Comparison of ENCODE assay signal across 10 mouse cellular contexts in genomic region chr8:124140868-124141431, GRCm38 (mm10).
DNase-seq lines count a peak whose midpoint lies in the region; ATAC-seq and TF ChIP-seq lines count a peak whose summit lies in the region.
"Had no signal": no experiment of that assay in that cellular context is flagged by ENCODE, and none has a peak within 500 bp of the region (broad histone marks: within the 10 kb centered on the region; RNA-seq: fewer than 3 reads in every experiment).

No protein-coding gene starts in this region.

- H3K36me3 ChIP-seq in kidney, postnatal 0 days (ENCODE audit: insufficient read depth, low read length) = no peaks in the 10 kb centered on the region
- H3K36me3 ChIP-seq in forebrain, embryonic 13.5 days (ENCODE audit: poor library complexity, severe bottlenecking) = no peaks in the 10 kb centered on the region
- no peaks in the 10 kb centered on the region for H3K36me3 ChIP-seq in midbrain, embryonic 13.5 days
- H3K36me3 ChIP-seq: heart, embryonic 15.5 days had no signal

- H3K9me3 ChIP-seq in kidney, postnatal 0 days (replicated peaks; ENCODE audit: low read length) = no peaks in the 10 kb centered on the region
- no peaks in the 10 kb centered on the region for H3K9me3 ChIP-seq in forebrain, embryonic 13.5 days (replicated peaks)
- no peaks in the 10 kb centered on the region for H3K9me3 ChIP-seq in midbrain, embryonic 13.5 days
- H3K9me3 ChIP-seq: heart, embryonic 15.5 days had no signal

- DNase-seq in kidney, postnatal 0 days (ENCODE audit: low spot score) = no peak
- DNase-seq in kidney, postnatal 14 days = no peak
- DNase-seq in cerebellum, postnatal 4 days (ENCODE audit: low spot score in 2 of 2) = peak; percentile 18 to 36
- DNase-seq in heart, postnatal 4 days = no peak
- DNase-seq in liver = no peak
- DNase-seq: layer of hippocampus, postnatal 36 days had no signal

- WGBS in kidney, postnatal 0 days = 43% methylated on average over 20 of the region's 20 CpGs
- WGBS in forebrain, embryonic 13.5 days = 4% methylated on average over 20 of the region's 20 CpGs
- 17% methylated on average over 20 of the region's 20 CpGs for WGBS in midbrain, embryonic 13.5 days

- H3K27ac ChIP-seq in kidney, postnatal 0 days = no peak overlapping the region
- H3K27ac ChIP-seq in forebrain, embryonic 13.5 days = peak overlapping the region; percentile 88
- peak overlapping the region; percentile 73 for H3K27ac ChIP-seq in midbrain, embryonic 13.5 days
- H3K27ac ChIP-seq: heart, embryonic 15.5 days had no signal

- peaks cover 14% of the 10 kb centered on the region for H3K4me1 ChIP-seq in kidney, postnatal 0 days (replicated peaks; ENCODE audit: insufficient read depth, low read length)
- H3K4me1 ChIP-seq in forebrain, embryonic 13.5 days = peaks cover 48% of the 10 kb centered on the region
- peaks cover 57% of the 10 kb centered on the region for H3K4me1 ChIP-seq in midbrain, embryonic 13.5 days (replicated peaks)

- H3K27me3 ChIP-seq in kidney, postnatal 0 days (ENCODE audit: insufficient read depth, low read length) = no peaks in the 10 kb centered on the region
- peaks cover 53% of the 10 kb centered on the region for H3K27me3 ChIP-seq in forebrain, embryonic 13.5 days
- no peaks in the 10 kb centered on the region for H3K27me3 ChIP-seq in midbrain, embryonic 13.5 days
- H3K27me3 ChIP-seq: heart, embryonic 15.5 days had no signal

- H3K9ac ChIP-seq in kidney, postnatal 0 days (ENCODE audit: low read depth, low read length) = no peak overlapping the region
- H3K9ac ChIP-seq in forebrain, embryonic 13.5 days = peak overlapping the region; percentile 48
- no peak overlapping the region for H3K9ac ChIP-seq in midbrain, embryonic 13.5 days (replicated peaks)
- H3K9ac ChIP-seq: heart, embryonic 15.5 days had no signal

- H3K4me2 ChIP-seq in kidney, postnatal 0 days (ENCODE audit: low read length) = peak overlapping the region; percentile 10
- peak overlapping the region; percentile 47 for H3K4me2 ChIP-seq in forebrain, embryonic 13.5 days
- peak overlapping the region; percentile 22 for H3K4me2 ChIP-seq in midbrain, embryonic 13.5 days (replicated peaks)
- H3K4me2 ChIP-seq: heart, embryonic 15.5 days had no signal

- H3K4me3 ChIP-seq in kidney, postnatal 0 days (replicated peaks; ENCODE audit: low read depth, low read length) = no peak overlapping the region
- peak overlapping the region; percentile 3; the same call in 1 of the 2 replicates for H3K4me3 ChIP-seq in forebrain, embryonic 13.5 days
- H3K4me3 ChIP-seq in midbrain, embryonic 13.5 days (replicated peaks) = no peak overlapping the region
- H3K4me3 ChIP-seq: heart, embryonic 15.5 days had no signal

- no peak for ATAC-seq in kidney, postnatal 0 days (replicated peaks; ENCODE audit: low FRiP score, low read depth)
- ATAC-seq in forebrain, embryonic 13.5 days = peak; percentile 67
- ATAC-seq in midbrain, embryonic 13.5 days = peak; percentile 76
- no peak for ATAC-seq in erythroid progenitor cell, adult 5-6 weeks (replicated peaks; ENCODE audit: low FRiP score, poor library complexity, severe bottlenecking)

- no peak for TF ChIP-seq CTCF in kidney, postnatal 0 days (IDR thresholded peaks at IDR 0.05; ENCODE audit: low read depth)

Comparison
In these comparisons a context has a peak if more than half of its experiments do, and no peak if none do; other contexts are left out.
1. ATAC-seq: peak in forebrain, embryonic 13.5 days (single experiment) and midbrain, embryonic 13.5 days (single experiment); none in kidney, postnatal 0 days (single experiment) and erythroid progenitor cell, adult 5-6 weeks (single experiment).
2. DNase-seq: peak in cerebellum, postnatal 4 days (2 of 2); none in kidney, postnatal 0 days (single experiment), kidney, postnatal 14 days (single experiment), heart, postnatal 4 days (single experiment) and liver (single experiment).
3. Peak in every context shown above with its lines, with median percentiles within 50 percentile points of each other: H3K4me2 ChIP-seq.